In genomic region chr9:66825990-66826389, GRCm38 (mm10) we compare ENCODE assay signal across 11 mouse cellular contexts. TPM values are rescaled to one million over a fixed set of nuclear protein-coding genes. Genes with fewer than 3 reads are reported as not detected.
DNase-seq lines count a peak whose midpoint lies in the region; ATAC-seq and TF ChIP-seq lines count a peak whose summit lies in the region.
"Had no signal": no experiment of that assay in that cellular context is flagged by ENCODE, and none has a peak within 500 bp of the region (broad histone marks: within the 10 kb centered on the region; RNA-seq: fewer than 3 reads in every experiment).

No protein-coding gene starts in this region.

- H3K9me3 ChIP-seq in heart, embryonic 12.5 days (replicated peaks), result no peaks in the 10 kb centered on the region
- H3K9me3 ChIP-seq: embryonic facial prominence, embryonic 12.5 days; liver, embryonic 13.5 days; stomach, embryonic 15.5 days had no signal

- H3K4me3 ChIP-seq in heart, embryonic 12.5 days, result no peak overlapping the region
- no peak overlapping the region for H3K4me3 ChIP-seq in spleen, adult 2 months (ENCODE audit: extremely low read depth, insufficient read depth, insufficient read length)
- H3K4me3 ChIP-seq: embryonic facial prominence, embryonic 12.5 days; liver, embryonic 13.5 days; stomach, embryonic 15.5 days had no signal

- no peak for ATAC-seq in heart, embryonic 12.5 days (ENCODE audit: insufficient number of reproducible peaks, low FRiP score)
- peak; percentile 79 for ATAC-seq in megakaryocyte progenitor cell, adult 5-6 weeks (replicated peaks; ENCODE audit: poor library complexity)

- no peak overlapping the region for H3K27ac ChIP-seq in heart, embryonic 12.5 days (ENCODE audit: poor library complexity, severe bottlenecking)
- H3K27ac ChIP-seq in spleen, adult 2 months (ENCODE audit: insufficient read depth, low read length), result no peak overlapping the region
- H3K27ac ChIP-seq: embryonic facial prominence, embryonic 12.5 days; liver, embryonic 13.5 days; stomach, embryonic 15.5 days had no signal

- 39% methylated on average over 1 of the region's 1 CpGs for WGBS in heart, embryonic 12.5 days
- 22% methylated on average over 1 of the region's 1 CpGs for WGBS in spleen, adult 2 months

- H3K4me2 ChIP-seq in heart, embryonic 12.5 days, result no peak overlapping the region
- H3K4me2 ChIP-seq: embryonic facial prominence, embryonic 12.5 days; liver, embryonic 13.5 days; stomach, embryonic 15.5 days had no signal

- DNase-seq in heart, postnatal 4 days, result peak; percentile 31
- DNase-seq in spleen, adult 2 months (ENCODE audit: low read depth in 1 of 2, low spot score in 2 of 2), result peak; percentile 16 to 33
- no peak for DNase-seq in spleen, postnatal 4 days (ENCODE audit: low spot score in 2 of 2)
- DNase-seq in c-Kit-positive CD71-negative TER-119-negative erythroid progenitor cells, embryonic 14.5 days (ENCODE audit: low read depth), result peak; percentile 59
- no peak for DNase-seq in urinary bladder, postnatal 36 days (ENCODE audit: low spot score in 2 of 2)
- no peak for DNase-seq in ovary, postnatal 14 days (ENCODE audit: low spot score)
- DNase-seq: liver, embryonic 13.5 days had no signal

- 0 out of 2 replicates have a peak, but pooled peaks cover 2% of the 10 kb centered on the region for H3K4me1 ChIP-seq in heart, embryonic 12.5 days (replicated peaks)
- H3K4me1 ChIP-seq in spleen, adult 2 months (ENCODE audit: control insufficient read depth, insufficient read depth, insufficient read length), result no peaks in the 10 kb centered on the region; the same call in 1 of the 2 replicates
- H3K4me1 ChIP-seq: embryonic facial prominence, embryonic 12.5 days; liver, embryonic 13.5 days; stomach, embryonic 15.5 days had no signal

- no peak overlapping the region for H3K9ac ChIP-seq in heart, embryonic 12.5 days
- H3K9ac ChIP-seq: embryonic facial prominence, embryonic 12.5 days; liver, embryonic 13.5 days; stomach, embryonic 15.5 days had no signal

- no peak for TF ChIP-seq CTCF in spleen, adult 2 months (IDR thresholded peaks at IDR 0.05; ENCODE audit: extremely low read depth, insufficient read depth, insufficient read length, insufficient replicate concordance)

- no peak for TF ChIP-seq POLR2A in spleen, adult 2 months (IDR thresholded peaks at IDR 0.05; ENCODE audit: low read depth, low read length)

- H3K36me3 ChIP-seq in heart, embryonic 12.5 days, result no peaks in the 10 kb centered on the region
- no peaks in the 10 kb centered on the region for H3K36me3 ChIP-seq in spleen, adult 2 months (ENCODE audit: control insufficient read depth, insufficient read depth, low read length)
- H3K36me3 ChIP-seq: embryonic facial prominence, embryonic 12.5 days; liver, embryonic 13.5 days; stomach, embryonic 15.5 days had no signal

- H3K27me3 ChIP-seq in heart, embryonic 12.5 days (replicated peaks), result no peaks in the 10 kb centered on the region
- H3K27me3 ChIP-seq in spleen, adult 2 months (ENCODE audit: control insufficient read depth, insufficient read depth, low read length), result no peaks in the 10 kb centered on the region
- H3K27me3 ChIP-seq: liver, embryonic 13.5 days; stomach, embryonic 15.5 days had no signal

RNA-seq across cellular contexts. Expression of gene Aph1c, which starts 8.5 kb away (rescaled TPM):
- total RNA-seq in heart, postnatal 4 days (2021), result 1 to 10 TPM; 1.2 to 1.8 TPM
- polyA plus RNA-seq in heart, embryonic 12.5 days (2016; fragmentation: Nextera tagmentation; extraction: Ambion mirVana), result 1.6 and 1.8 TPM in 2 replicates
- 1.1 and 3.0 TPM in 2 replicates for polyA plus RNA-seq in spleen, adult 2 months (2012; rRNA removed)
- total RNA-seq in megakaryocyte progenitor cell, adult 5-6 weeks (2015), result 4.1 and 7.4 TPM in 2 replicates
- 0.96 and 3.0 TPM in 2 replicates for total RNA-seq in megakaryocyte progenitor cell, adult 5-6 weeks (2017)

RNA-seq across cellular contexts. Expression of gene Gm10647, which starts 29.2 kb away (rescaled TPM):
- total RNA-seq in heart, postnatal 4 days (2021), result under 1 TPM; 0.20 to 0.38 TPM
- polyA plus RNA-seq in heart, embryonic 12.5 days (2016; fragmentation: Nextera tagmentation; extraction: Ambion mirVana), result 0.24 and 0.61 TPM in 2 replicates
- polyA plus RNA-seq in spleen, adult 2 months (2012; rRNA removed), result 0.05 TPM in 1 of 2 replicates, not detected in the other
- not detected in 2 replicates for total RNA-seq in megakaryocyte progenitor cell, adult 5-6 weeks (2015)
- total RNA-seq in megakaryocyte progenitor cell, adult 5-6 weeks (2017), result 0.10 TPM in 1 of 2 replicates, not detected in the other

RNA-seq across cellular contexts. Expression of gene Aph1b, which starts 30.7 kb away (rescaled TPM):
- total RNA-seq in heart, postnatal 4 days (2021), result 1 to 10 TPM; 6.1 to 6.2 TPM
- polyA plus RNA-seq in heart, embryonic 12.5 days (2016; fragmentation: Nextera tagmentation; extraction: Ambion mirVana), result 8.8 and 9.0 TPM in 2 replicates
- polyA plus RNA-seq in spleen, adult 2 months (2012; rRNA removed), result 1.0 and 1.9 TPM in 2 replicates
- 1.3 TPM in 2 replicates for total RNA-seq in megakaryocyte progenitor cell, adult 5-6 weeks (2015)
- total RNA-seq in megakaryocyte progenitor cell, adult 5-6 weeks (2017), result 0.30 and 1.2 TPM in 2 replicates

Comparison
In these comparisons a context has a peak if more than half of its experiments do, and no peak if none do; other contexts are left out.
1. DNase-seq: peak in heart, postnatal 4 days (single experiment), spleen, adult 2 months (2 of 2) and c-Kit-positive CD71-negative TER-119-negative erythroid progenitor cells, embryonic 14.5 days (single experiment); none in spleen, postnatal 4 days (0 of 2), urinary bladder, postnatal 36 days (0 of 2) and ovary, postnatal 14 days (single experiment).